ENCODE assay signal across 10 mouse cellular contexts in genomic region chr3:55461092-55461491, GRCm38 (mm10). TPM values are rescaled to one million over a fixed set of nuclear protein-coding genes. Genes with fewer than 3 reads are reported as not detected.
DNase-seq lines count a peak whose midpoint lies in the region; ATAC-seq and TF ChIP-seq lines count a peak whose summit lies in the region.
"Had no signal": no experiment of that assay in that cellular context is flagged by ENCODE, and none has a peak within 500 bp of the region (broad histone marks: within the 10 kb centered on the region; RNA-seq: fewer than 3 reads in every experiment).

No protein-coding gene starts in this region.

- no peak overlapping the region for H3K4me3 ChIP-seq in heart, embryonic 15.5 days
- H3K4me3 ChIP-seq in forebrain, embryonic 15.5 days = no peak overlapping the region
- H3K4me3 ChIP-seq in limb, embryonic 14.5 days (replicated peaks; ENCODE audit: low read length) = no peak overlapping the region

- TF ChIP-seq CTCF in brain, embryonic 14.5 days (IDR thresholded peaks at IDR 0.05; ENCODE audit: borderline replicate concordance, extremely low read depth, insufficient read depth, insufficient read length) = no peak

- WGBS in heart, embryonic 15.5 days = 66% methylated on average over 3 of the region's 3 CpGs
- 29% methylated on average over 3 of the region's 3 CpGs for WGBS in forebrain, embryonic 15.5 days
- WGBS in limb, embryonic 14.5 days = 51% methylated on average over 3 of the region's 3 CpGs

- TF ChIP-seq POLR2A in brain, embryonic 14.5 days (IDR thresholded peaks at IDR 0.05; ENCODE audit: borderline replicate concordance, extremely low read depth, insufficient read depth, insufficient read length, poor library complexity, severe bottlenecking) = no peak
- no peak for TF ChIP-seq POLR2A in limb, embryonic 14.5 days (IDR thresholded peaks at IDR 0.05; ENCODE audit: borderline replicate concordance, extremely low read depth, insufficient read depth, insufficient read length)

- H3K36me3 ChIP-seq in heart, embryonic 15.5 days = no peaks in the 10 kb centered on the region
- peaks cover 9% of the 10 kb centered on the region; the same call in 1 of the 2 replicates for H3K36me3 ChIP-seq in forebrain, embryonic 15.5 days
- no peaks in the 10 kb centered on the region for H3K36me3 ChIP-seq in limb, embryonic 14.5 days (ENCODE audit: control insufficient read depth, insufficient read depth, low read length)

- peak overlapping the region; percentile 68 for H3K4me2 ChIP-seq in heart, embryonic 15.5 days
- peak overlapping the region; percentile 50 for H3K4me2 ChIP-seq in forebrain, embryonic 15.5 days (replicated peaks)
- peak overlapping the region; percentile 53 for H3K4me2 ChIP-seq in limb, embryonic 14.5 days (replicated peaks; ENCODE audit: low read depth, low read length, severe bottlenecking)

- no peak overlapping the region for H3K9ac ChIP-seq in heart, embryonic 15.5 days
- 0 out of 2 replicates have a peak overlapping the region, but pooled peaks have one; percentile 1 for H3K9ac ChIP-seq in forebrain, embryonic 15.5 days (replicated peaks)
- no peak overlapping the region for H3K9ac ChIP-seq in limb, embryonic 14.5 days (ENCODE audit: low read depth, low read length, severe bottlenecking)

- no peak for DNase-seq in heart, postnatal 4 days
- peak; percentile 43 for DNase-seq in brain, embryonic 14.5 days (ENCODE audit: low read depth)
- no peak for DNase-seq in limb, embryonic 14.5 days (ENCODE audit: low spot score)
- no peak for DNase-seq in ovary, adult 18-20 months (ENCODE audit: low spot score)
- no peak for DNase-seq in embryo, embryonic 10 days (ENCODE audit: low spot score)
- no peak for DNase-seq in cerebellum, postnatal 36 days
- DNase-seq: kidney, adult 2 months had no signal

- no peaks in the 10 kb centered on the region for H3K27me3 ChIP-seq in heart, embryonic 15.5 days
- no peaks in the 10 kb centered on the region for H3K27me3 ChIP-seq in forebrain, embryonic 15.5 days
- no peaks in the 10 kb centered on the region for H3K27me3 ChIP-seq in limb, embryonic 14.5 days (ENCODE audit: control insufficient read depth, insufficient read depth, low read length)

- no peak overlapping the region for H3K27ac ChIP-seq in heart, embryonic 15.5 days
- H3K27ac ChIP-seq in forebrain, embryonic 15.5 days (replicated peaks) = peak overlapping the region; percentile 78
- H3K27ac ChIP-seq in limb, embryonic 14.5 days (replicated peaks; ENCODE audit: low read depth, low read length) = no peak overlapping the region

- H3K9me3 ChIP-seq in heart, embryonic 15.5 days (replicated peaks) = no peaks in the 10 kb centered on the region
- 0 out of 2 replicates have a peak, but pooled peaks cover 2% of the 10 kb centered on the region for H3K9me3 ChIP-seq in forebrain, embryonic 15.5 days
- no peaks in the 10 kb centered on the region for H3K9me3 ChIP-seq in limb, embryonic 14.5 days (ENCODE audit: control insufficient read depth, low read length)

- ATAC-seq in heart, embryonic 15.5 days (replicated peaks; ENCODE audit: insufficient number of reproducible peaks, insufficient read depth, low FRiP score, low read depth) = no peak
- peak; percentile 30; the same call in 1 of the 2 replicates for ATAC-seq in forebrain, embryonic 15.5 days (replicated peaks)
- no peak for ATAC-seq in limb, embryonic 14.5 days (ENCODE audit: low FRiP score, low read depth)

- peaks cover 7% of the 10 kb centered on the region; the same call in 1 of the 2 replicates for H3K4me1 ChIP-seq in heart, embryonic 15.5 days (replicated peaks)
- H3K4me1 ChIP-seq in forebrain, embryonic 15.5 days = peaks cover 31% of the 10 kb centered on the region
- peaks cover 10% of the 10 kb centered on the region for H3K4me1 ChIP-seq in limb, embryonic 14.5 days (ENCODE audit: control insufficient read depth, insufficient read depth, low read length)

RNA-seq across cellular contexts. Expression of gene Gm21954, which starts 10.9 kb away (rescaled TPM):
- not detected in 2 replicates for polyA plus RNA-seq in heart, embryonic 15.5 days (2015; fragmentation: Nextera tagmentation; extraction: Ambion mirVana)
- total RNA-seq in heart, postnatal 4 days (2021) = not detected
- not detected in 2 replicates for polyA plus RNA-seq in brain, embryonic 14.5 days (2012; rRNA removed)
- not detected in 2 replicates for polyA plus RNA-seq in forebrain, embryonic 15.5 days (2015; fragmentation: Nextera tagmentation; extraction: Ambion mirVana)
- not detected in 2 replicates for polyA plus RNA-seq in limb, embryonic 14.5 days (2012; rRNA removed)
- not detected in 2 replicates for polyA plus RNA-seq in limb, embryonic 14.5 days (2014; fragmentation: Nextera tagmentation; extraction: Ambion mirVana)
- total RNA-seq: megakaryocyte, adult 5-6 weeks had no signal
- polyA plus RNA-seq: kidney, adult 2 months had no signal
